Mouse (Mus musculus): ENCODE data around the gene Cd80.

GRCm38 (mm10) chr16:38425799-38426198 lies 29.6 kb upstream of the Cd80 start:
- TF ChIP-seq GATA1 (IDR thresholded peaks at IDR 0.05; ENCODE audit: low read length) (no peak), TAL1 (IDR thresholded peaks at IDR 0.05; ENCODE audit: low read length) (no peak)

Measured in erythroblast, embryonic 14.5 days (primary cell).